Mouse (Mus musculus) cortical plate, adult 2 months (tissue): Measurements from ENCODE around the gene Unk.

Experiments
- CTCF ChIP-seq: fragments of 200-500 bp; IDR thresholded peaks from 2 replicates; pipeline ENCODE4 v1.5.1; 2011; ENCODE audit warnings: mild to moderate bottlenecking, control low read depth, low read length; ENCODE audit not compliant: insufficient read depth; ENCODE audit errors: extremely low read depth
- POLR2A ChIP-seq: fragments of 200-500 bp; IDR thresholded peaks from 2 replicates; pipeline ENCODE4 v1.6.1; 2011; ENCODE audit warnings: mild to moderate bottlenecking, low read length, control low read depth; ENCODE audit not compliant: insufficient read depth; ENCODE audit errors: extremely low read depth

- TF ChIP-seq POLR2A = no peak
- TF ChIP-seq CTCF = no peak
These were observed 46.8 kb upstream of the Unk start for GRCm38 (mm10) chr11:115983291-115983690.
